Mouse (Mus musculus) kidney, embryonic 16.5 days (tissue): ENCODE data around the gene Tex22. TPM values are rescaled to one million over a fixed set of nuclear protein-coding genes. Genes with fewer than 3 reads are reported as not detected.

ENCODE experiments used
- microRNA-seq: library from miRNA; unstranded; fragments of <30 nt; microRNA quantifications from one replicate; pipeline ENCODE4, GENCODE M21; 2016
- polyA plus RNA-seq: library from polyadenylated mRNA; unstranded; fragments of >200 nt; fragmentation: Nextera tagmentation; extraction: Ambion mirVana; gene quantifications from 2 replicates; pipeline ENCODE4 v1.2.1, GENCODE M21; 2015

The Tex22 gene
- polyA plus RNA-seq, 1 experiment from 2014 or later: not detected

Small RNA genes within 50 kb of the gene (microRNA-seq; reads per million reads assigned to microRNA genes)
- not detected for gene Gm44471

Other genes starting within 250 kb of the Tex22 start
- gene Cdca4, start 245.1 kb upstream of the Tex22 start, polyA plus RNA-seq: 113 and 124 TPM in 2 replicates
- 0.15 and 0.22 TPM in 2 replicates for gene Gpr132, start 206.3 kb upstream of the Tex22 start, polyA plus RNA-seq
- gene Jag2, start 144.7 kb upstream of the Tex22 start, polyA plus RNA-seq: 2.2 and 2.5 TPM in 2 replicates
- gene Nudt14, start 132.4 kb upstream of the Tex22 start, polyA plus RNA-seq: 99.1 and 104 TPM in 2 replicates
- 29.4 and 30.6 TPM in 2 replicates for gene Btbd6, start 98.0 kb upstream of the Tex22 start, polyA plus RNA-seq
- gene Brf1, start 73.8 kb upstream of the Tex22 start, polyA plus RNA-seq: 70.1 and 71.5 TPM in 2 replicates
- 13.3 and 13.8 TPM in 2 replicates for gene Pacs2, start 60.0 kb upstream of the Tex22 start, polyA plus RNA-seq
- gene Mta1, start 23.8 kb downstream of the Tex22 start, polyA plus RNA-seq: 15.4 and 15.9 TPM in 2 replicates
- 244 and 263 TPM in 2 replicates for gene Crip2, start 65.7 kb downstream of the Tex22 start, polyA plus RNA-seq
- 270 and 293 TPM in 2 replicates for gene Crip1, start 71.8 kb downstream of the Tex22 start, polyA plus RNA-seq
- 38.2 and 45.5 TPM in 2 replicates for gene Tedc1, start 81.9 kb downstream of the Tex22 start, polyA plus RNA-seq
- 8.6 and 10.9 TPM in 2 replicates for gene Tmem121, start 111.4 kb downstream of the Tex22 start, polyA plus RNA-seq